ENCODE assay signal across 10 mouse cellular contexts in genomic region chr3:22090431-22091265, GRCm38 (mm10). TPM values are rescaled to one million over a fixed set of nuclear protein-coding genes. Genes with fewer than 3 reads are reported as not detected.
DNase-seq lines count a peak whose midpoint lies in the region; TF ChIP-seq lines count a peak whose summit lies in the region.
"Had no signal": no experiment of that assay in that cellular context is flagged by ENCODE, and none has a peak within 500 bp of the region (broad histone marks: within the 10 kb centered on the region; RNA-seq: fewer than 3 reads in every experiment).

No protein-coding gene starts in this region.

- no peak overlapping the region for H3K4me3 ChIP-seq in gastrocnemius, adult 2 months
- H3K4me3 ChIP-seq: erythroblast, embryonic 14.5 days had no signal

- no peak for TF ChIP-seq CTCF in gastrocnemius, adult 2 months (IDR thresholded peaks at IDR 0.05)

- intact Hi-C loops in gastrocnemius, adult 2 months (cut with DNase I) = no loop called here
- intact Hi-C loops in gastrocnemius, postnatal 36 days (cut with DNase I) = no loop called here

- H3K27ac ChIP-seq in gastrocnemius, adult 2 months = peak overlapping the region; percentile 75

- DNase-seq in gastrocnemius, adult 2 months = peak; percentile 71
- DNase-seq in gastrocnemius, postnatal 36 days = no peak
- DNase-seq in adrenal gland, postnatal 25 days = peak; percentile 14
- DNase-seq in kidney, adult 18-20 months = peak; percentile 57
- DNase-seq in lung, postnatal 4 days = peak; percentile 28 to 36
- no peak for DNase-seq in neural tube, embryonic 10.5 days (ENCODE audit: extremely low spot score, low spot score)
- DNase-seq in urinary bladder, adult 18-20 months (ENCODE audit: low spot score in 2 of 2) = no peak
- DNase-seq in cerebellum, adult 8-10 months = no peak
- DNase-seq: thymus, postnatal 36 days had no signal

RNA-seq across cellular contexts. Expression of gene Tbl1xr1, which starts 14.2 kb away (rescaled TPM):
- 10 to 100 TPM; 53.6 to 66.5 TPM for total RNA-seq in gastrocnemius, adult 2 months (2021)
- 10 to 100 TPM; 48.8 to 50.6 TPM for total RNA-seq in gastrocnemius, postnatal 36 days (2021)
- 66.3 and 122 TPM in 2 replicates for total RNA-seq in adrenal gland, postnatal 25 days (2021)

Comparison
In these comparisons a context has a peak if more than half of its experiments do, and no peak if none do; other contexts are left out.
1. DNase-seq: peak in gastrocnemius, adult 2 months (single experiment), adrenal gland, postnatal 25 days (single experiment), kidney, adult 18-20 months (single experiment) and lung, postnatal 4 days (2 of 2); none in gastrocnemius, postnatal 36 days (0 of 2), neural tube, embryonic 10.5 days (single experiment), urinary bladder, adult 18-20 months (0 of 2) and cerebellum, adult 8-10 months (single experiment).